Mouse (Mus musculus) MEL (cell line): ENCODE data around the gene Maged1. TPM values are rescaled to one million over a fixed set of nuclear protein-coding genes. Genes with fewer than 3 reads are reported as not detected.

Source experiments
- DNase-seq: peaks from one replicate; pipeline ENCODE4 v3.0.0; 2011; ENCODE audit warnings: low read depth, low spot score
- H3K27ac ChIP-seq: 2 replicates; pipeline ENCODE4 v1.5.1; 2012; ENCODE audit warnings: low read depth, mild to moderate bottlenecking, control low read depth, low read length, moderate library complexity; ENCODE audit not compliant: control insufficient read depth
- H3K27me3 ChIP-seq, 2 experiments: fragments of 150-350 bp in 1 of 2; sonication (generic) in 1 of 2; 2 replicates each; pipeline ENCODE4 v1.6.1; 2012; ENCODE audit warnings: low read length in 2 of 2, mild to moderate bottlenecking in 2 of 2, improper control_type of control experiment in 1 of 2, moderate library complexity in 1 of 2; ENCODE audit not compliant: insufficient read depth in 2 of 2, control insufficient read depth in 1 of 2
- H3K36me3 ChIP-seq, 2 experiments: 2 replicates each; pipeline ENCODE4 v1.6.1; 2012 to 2014; ENCODE audit warnings: low read length in 2 of 2, improper control_type of control experiment in 1 of 2, inconsistent platforms in 1 of 2, mild to moderate bottlenecking in 1 of 2; ENCODE audit not compliant: insufficient read depth in 2 of 2, control insufficient read depth in 1 of 2
- H3K4me1 ChIP-seq, 2 experiments: fragments of 150-350 bp in 1 of 2; sonication (generic) in 1 of 2; 2 replicates each; pipeline ENCODE4 v1.6.1; 2012; ENCODE audit warnings: low read length in 2 of 2, improper control_type of control experiment in 1 of 2, mild to moderate bottlenecking in 1 of 2; ENCODE audit not compliant: insufficient read depth in 2 of 2, control insufficient read depth in 1 of 2
- H3K4me3 ChIP-seq, 2 experiments: fragments of 150-350 bp in 1 of 2; sonication (generic) in 1 of 2; 2 replicates each; pipeline ENCODE4 v1.5.1; 2012; ENCODE audit warnings: low read depth in 2 of 2, low read length in 2 of 2, mild to moderate bottlenecking in 2 of 2, moderate library complexity in 2 of 2, control low read depth in 1 of 2, improper control_type of control experiment in 1 of 2; ENCODE audit not compliant: control insufficient read depth in 1 of 2, insufficient read depth in 1 of 2
- H3K79me2 ChIP-seq: 2 replicates; pipeline ENCODE4 v1.6.1; 2012; ENCODE audit warnings: mild to moderate bottlenecking, low read length, moderate library complexity; ENCODE audit not compliant: control insufficient read depth, poor library complexity, insufficient read depth
- H3K9ac ChIP-seq: 2 replicates; pipeline ENCODE4 v1.6.1; 2012; ENCODE audit warnings: low read depth, mild to moderate bottlenecking, control low read depth, low read length, moderate library complexity; ENCODE audit not compliant: control insufficient read depth, poor library complexity, severe bottlenecking
- H3K9me3 ChIP-seq: fragments of 150-350 bp; sonication (generic); replicated peaks from 2 replicates; pipeline ENCODE4 v1.6.1; 2012; ENCODE audit warnings: mild to moderate bottlenecking, low read length, improper control_type of control experiment, moderate library complexity; ENCODE audit not compliant: insufficient read depth
- BHLHE40 ChIP-seq: IDR thresholded peaks from 2 replicates; pipeline ENCODE4 v1.6.1; 2012; ENCODE audit warnings: low read depth, mild to moderate bottlenecking, inconsistent platforms, low read length, improper control_type of control experiment, borderline replicate concordance
- CHD1 ChIP-seq: IDR thresholded peaks from 2 replicates; pipeline ENCODE4 v1.6.1; 2012; ENCODE audit warnings: low read depth, mild to moderate bottlenecking, inconsistent platforms, low read length, improper control_type of control experiment
- CHD2 ChIP-seq: IDR thresholded peaks from 2 replicates; pipeline ENCODE4 v1.6.1; 2011; ENCODE audit warnings: low read length, improper control_type of control experiment
- CTCF ChIP-seq, 3 experiments: IDR thresholded peaks in 2 of 3; conservative IDR thresholded peaks in 1 of 3; 2 replicates each; pipeline ENCODE4 v1.5.1; 2011 to 2012; ENCODE audit warnings: low read length in 3 of 3, low read depth in 2 of 3, mild to moderate bottlenecking in 2 of 3, improper control_type of control experiment in 1 of 3, inconsistent platforms in 1 of 3, mixed read lengths in 1 of 3, moderate library complexity in 1 of 3; ENCODE audit not compliant: control insufficient read depth in 1 of 3, insufficient read depth in 1 of 3, poor library complexity in 1 of 3, severe bottlenecking in 1 of 3
- E2F4 ChIP-seq: IDR thresholded peaks from 2 replicates; pipeline ENCODE4 v1.6.1; 2011; ENCODE audit warnings: low read depth, low read length, improper control_type of control experiment, borderline replicate concordance
- EP300 ChIP-seq, 2 experiments: IDR thresholded peaks; 2 replicates each; pipeline ENCODE4 v1.6.1; 2011; ENCODE audit warnings: improper control_type of control experiment in 2 of 2, low read length in 2 of 2, low read depth in 1 of 2, mild to moderate bottlenecking in 1 of 2
- ETS1 ChIP-seq: IDR thresholded peaks from 2 replicates; pipeline ENCODE4 v1.6.1; 2012; ENCODE audit warnings: low read depth, mild to moderate bottlenecking, inconsistent platforms, low read length, improper control_type of control experiment, moderate library complexity
- HCFC1 ChIP-seq: IDR thresholded peaks from 2 replicates; pipeline ENCODE4 v1.6.1; 2012; ENCODE audit warnings: low read depth, mild to moderate bottlenecking, inconsistent platforms, low read length, improper control_type of control experiment, moderate library complexity
- KAT2A ChIP-seq: conservative IDR thresholded peaks from 2 replicates; pipeline ENCODE4 v1.6.1; 2012; ENCODE audit warnings: low read depth, low read length, improper control_type of control experiment, inconsistent platforms
- MAFK ChIP-seq: IDR thresholded peaks from 2 replicates; pipeline ENCODE4 v1.6.1; 2011; ENCODE audit warnings: low read depth, mild to moderate bottlenecking, low read length, improper control_type of control experiment, borderline replicate concordance
- MAX ChIP-seq: IDR thresholded peaks from 2 replicates; pipeline ENCODE4 v1.6.1; 2011; ENCODE audit warnings: low read length, improper control_type of control experiment
- MAZ ChIP-seq: IDR thresholded peaks from 2 replicates; pipeline ENCODE4 v1.6.1; 2012; ENCODE audit warnings: low read depth, mild to moderate bottlenecking, inconsistent platforms, low read length, improper control_type of control experiment
- MXI1 ChIP-seq: IDR thresholded peaks from 2 replicates; pipeline ENCODE4 v1.6.1; 2011; ENCODE audit warnings: mild to moderate bottlenecking, low read depth, low read length, improper control_type of control experiment
- MYB ChIP-seq: IDR thresholded peaks from 2 replicates; pipeline ENCODE4 v1.6.1; 2011; ENCODE audit warnings: mild to moderate bottlenecking, low read depth, low read length, improper control_type of control experiment
- POLR2AphosphoS2 ChIP-seq: IDR thresholded peaks from 2 replicates; pipeline ENCODE4 v1.6.1; 2011; ENCODE audit warnings: low read length, improper control_type of control experiment
- RAD21 ChIP-seq: IDR thresholded peaks from 2 replicates; pipeline ENCODE4 v1.6.1; 2011; ENCODE audit warnings: mild to moderate bottlenecking, low read depth, low read length, improper control_type of control experiment
- RCOR1 ChIP-seq: IDR thresholded peaks from 2 replicates; pipeline ENCODE4 v1.6.1; 2012; ENCODE audit warnings: low read depth, mild to moderate bottlenecking, inconsistent platforms, low read length, improper control_type of control experiment
- SMC3 ChIP-seq: IDR thresholded peaks from 2 replicates; pipeline ENCODE4 v1.6.1; 2011; ENCODE audit warnings: low read depth, low read length, improper control_type of control experiment
- TBP ChIP-seq: IDR thresholded peaks from 2 replicates; pipeline ENCODE4 v1.8.0; 2011; ENCODE audit warnings: low read depth, low read length, improper control_type of control experiment
- TCF12 ChIP-seq: IDR thresholded peaks from 2 replicates; pipeline ENCODE4 v1.6.1; 2014; ENCODE audit warnings: low read depth, mild to moderate bottlenecking, inconsistent platforms, low read length, improper control_type of control experiment, moderate library complexity
- USF1 ChIP-seq: IDR thresholded peaks from 2 replicates; pipeline ENCODE4 v1.6.1; 2014; ENCODE audit warnings: low read depth, mild to moderate bottlenecking, inconsistent platforms, low read length, improper control_type of control experiment, moderate library complexity
- USF2 ChIP-seq, 2 experiments: IDR thresholded peaks; 2 replicates each; pipeline ENCODE4 v1.6.1; 2011 to 2012; ENCODE audit warnings: improper control_type of control experiment in 2 of 2, low read length in 2 of 2, borderline replicate concordance in 1 of 2, inconsistent platforms in 1 of 2, low read depth in 1 of 2, mild to moderate bottlenecking in 1 of 2; ENCODE audit not compliant: insufficient read depth in 1 of 2
- ZC3H11A ChIP-seq: IDR thresholded peaks from 2 replicates; pipeline ENCODE4 v1.6.1; 2012; ENCODE audit warnings: low read depth, mild to moderate bottlenecking, inconsistent platforms, low read length, improper control_type of control experiment
- ZMIZ1 ChIP-seq: IDR thresholded peaks from 2 replicates; pipeline ENCODE4 v1.6.1; 2012; ENCODE audit warnings: low read depth, mild to moderate bottlenecking, inconsistent platforms, low read length, improper control_type of control experiment, moderate library complexity
- polyA plus RNA-seq, 2 experiments: library from polyadenylated mRNA; stranded (reverse) in 1 of 2; unstranded in 1 of 2; fragments of >175 nt in 1 of 2; fragments of >200 nt in 1 of 2; gene quantifications; 2 replicates each; pipeline versions ENCODE4 v1.2.1 to v1.2.4; 2012; ENCODE audit warnings: low replicate concordance in 2 of 2, low read depth in 1 of 2; ENCODE audit not compliant: insufficient read length in 2 of 2, insufficient read depth in 1 of 2, missing spikeins in 1 of 2
- total RNA-seq: library from RNA; depleted of rRNA; stranded (reverse); fragments of 300-350 nt; gene quantifications from 2 replicates; pipeline ENCODE4 v1.2.3, GENCODE M21; 2012

Maged1 gene
- total and polyA plus RNA-seq, 3 experiments, result 12.1 to 30.4 TPM; not detected in 1

DNA sequence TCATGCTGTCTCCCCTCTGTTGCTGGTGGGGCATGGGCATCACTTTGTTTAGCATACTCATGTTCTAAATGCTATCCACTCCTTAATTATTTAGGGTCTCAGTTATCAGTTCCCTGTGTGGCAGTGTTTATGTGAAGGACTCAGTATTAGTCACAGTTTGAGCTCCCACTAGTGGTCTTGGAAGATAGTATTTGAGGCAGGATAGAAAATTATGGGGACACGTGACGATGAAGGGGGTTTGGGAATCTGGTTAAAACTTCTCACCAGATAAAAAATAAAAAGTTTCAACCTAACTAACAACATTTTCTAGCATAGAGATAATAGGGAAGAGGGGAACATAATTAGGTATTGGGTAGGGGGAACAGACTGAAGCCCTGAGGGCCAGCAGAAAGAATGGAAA lies 22.8 kb upstream of the Maged1 start:
- Histone ChIP-seq H3K4me1 (no peaks in the 10 kb centered on the region), H3K79me2 (no peaks in the 10 kb centered on the region), H3K27ac (no peak overlapping the region), H3K27me3 (no peaks in the 10 kb centered on the region; a peak in 1 of 4 replicates), H3K4me3 (no peak overlapping the region), H3K36me3 (no peaks in the 10 kb centered on the region), H3K9me3 (no peaks in the 10 kb centered on the region), H3K9ac (no peak overlapping the region)
- DNase-seq, result no peak
- TF ChIP-seq CTCF (IDR thresholded peaks at IDR 0.05 in 2 of 3, conservative IDR thresholded peaks at IDR 0.05 in 1 of 3; ENCODE audit: control insufficient read depth in 1 of 3, insufficient read depth in 1 of 3, low read depth in 2 of 3, low read length in 3 of 3, poor library complexity in 1 of 3, severe bottlenecking in 1 of 3) (peak in 1 of 3 experiments; percentile 7; a peak in 1 of 6 replicates), BHLHE40 (no peak), E2F4 (no peak), TBP (no peak)

DNA sequence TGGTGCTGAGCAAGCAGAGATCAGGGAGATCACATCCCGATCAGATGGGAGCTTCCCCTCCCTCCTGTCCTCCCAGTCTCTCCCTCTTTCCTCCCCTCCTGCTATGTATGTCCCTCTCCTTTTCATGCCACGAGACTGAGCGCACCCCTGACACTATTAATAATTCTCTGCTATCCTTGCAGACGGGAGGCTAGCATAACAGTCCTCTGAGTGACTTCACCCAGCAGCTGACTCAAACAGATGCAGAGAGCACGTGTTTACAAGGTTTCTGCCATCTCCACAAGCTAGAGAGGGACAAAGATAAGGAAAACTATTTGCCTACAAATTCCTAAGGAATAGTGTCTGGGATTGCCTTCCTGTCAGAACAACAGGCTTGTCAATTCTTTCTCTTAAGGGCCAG lies 20.4 kb upstream of the Maged1 start:
- Histone ChIP-seq H3K36me3 (no peaks in the 10 kb centered on the region), H3K79me2 (no peaks in the 10 kb centered on the region), H3K27me3 (no peaks in the 10 kb centered on the region; a peak in 1 of 4 replicates), H3K4me3 (no peak overlapping the region), H3K9ac (no peak overlapping the region), H3K9me3 (no peaks in the 10 kb centered on the region), H3K4me1 (no peaks in the 10 kb centered on the region), H3K27ac (no peak overlapping the region)
- DNase-seq, result no peak
- TF ChIP-seq ZMIZ1, result no peak
- TF ChIP-seq TCF12, result no peak
- TF ChIP-seq POLR2AphosphoS2, result no peak
- TF ChIP-seq RCOR1, result no peak
- TF ChIP-seq CHD2, result no peak
- TF ChIP-seq USF1, result no peak
- no peak for TF ChIP-seq ZC3H11A
- no peak for TF ChIP-seq CHD1
- TF ChIP-seq HCFC1, result no peak
- no peak for TF ChIP-seq SMC3
- no peak for TF ChIP-seq EP300 (IDR thresholded peaks at IDR 0.05; ENCODE audit: low read depth in 1 of 2, low read length in 2 of 2)
- TF ChIP-seq BHLHE40, result no peak
- no peak for TF ChIP-seq MAX

- Histone ChIP-seq H3K4me1 (peaks cover 0 to 3% of the 10 kb centered on the region in 2 experiments; a peak in 2 of 4 replicates), H3K27ac (no peak overlapping the region), H3K4me3 (no peak overlapping the region), H3K9me3 (no peaks in the 10 kb centered on the region), H3K79me2 (no peaks in the 10 kb centered on the region), H3K9ac (no peak overlapping the region), H3K36me3 (peaks cover 0 to 5% of the 10 kb centered on the region in 2 experiments; a peak in 2 of 4 replicates), H3K27me3 (no peaks in the 10 kb centered on the region)
- peak; percentile 67 for DNase-seq
- no peak for TF ChIP-seq ZMIZ1
- TF ChIP-seq ZC3H11A, result 0 out of 2 replicates have a peak, but pooled peaks have one; percentile 25
- TF ChIP-seq CHD2, result no peak
- TF ChIP-seq HCFC1, result no peak
- no peak for TF ChIP-seq KAT2A
- TF ChIP-seq USF1, result no peak
- TF ChIP-seq MAZ, result no peak
- TF ChIP-seq ETS1, result no peak
- no peak for TF ChIP-seq MXI1
- TF ChIP-seq RAD21, result peak; percentile 56
- no peak for TF ChIP-seq USF2 (IDR thresholded peaks at IDR 0.05; ENCODE audit: borderline replicate concordance in 1 of 2, insufficient read depth in 1 of 2, low read depth in 1 of 2, low read length in 2 of 2)
- no peak for TF ChIP-seq POLR2AphosphoS2
- TF ChIP-seq CTCF (IDR thresholded peaks at IDR 0.05 in 2 of 3, conservative IDR thresholded peaks at IDR 0.05 in 1 of 3; ENCODE audit: control insufficient read depth in 1 of 3, insufficient read depth in 1 of 3, low read depth in 2 of 3, low read length in 3 of 3, poor library complexity in 1 of 3, severe bottlenecking in 1 of 3), result peak; percentile 17 to 62 (median 45); a peak in 5 of 6 replicates
- no peak for TF ChIP-seq MYB
- peak; percentile 66 for TF ChIP-seq SMC3
- no peak for TF ChIP-seq MAFK
Observed at GRCm38 (mm10) chrX:94548227-94548626, 6.3 kb upstream of the Maged1 start.
